Mouse (Mus musculus) thymus, adult 2 months (tissue): ENCODE measurements at regions not wholly inside any gene's neighbourhood (a gene's known extent, or its start where the extent isn't known, plus 50 kb on each side); places are given as distances from the start of the nearest gene placed in this dataset.

Experiments used
- CTCF ChIP-seq: fragments of 200-500 bp; IDR thresholded peaks from 2 replicates; pipeline ENCODE4 v1.5.1; 2012; ENCODE audit warnings: mild to moderate bottlenecking, control low read depth, low read length, moderate library complexity, borderline replicate concordance; ENCODE audit not compliant: control insufficient read depth, poor library complexity, insufficient read depth; ENCODE audit errors: extremely low read depth
- POLR2A ChIP-seq: fragments of 200-500 bp; IDR thresholded peaks from 2 replicates; pipeline ENCODE4 v1.6.1; 2012; ENCODE audit warnings: mild to moderate bottlenecking, low read length, control low read depth, moderate library complexity; ENCODE audit not compliant: control insufficient read depth, poor library complexity, insufficient read depth; ENCODE audit errors: extremely low read depth

DNA sequence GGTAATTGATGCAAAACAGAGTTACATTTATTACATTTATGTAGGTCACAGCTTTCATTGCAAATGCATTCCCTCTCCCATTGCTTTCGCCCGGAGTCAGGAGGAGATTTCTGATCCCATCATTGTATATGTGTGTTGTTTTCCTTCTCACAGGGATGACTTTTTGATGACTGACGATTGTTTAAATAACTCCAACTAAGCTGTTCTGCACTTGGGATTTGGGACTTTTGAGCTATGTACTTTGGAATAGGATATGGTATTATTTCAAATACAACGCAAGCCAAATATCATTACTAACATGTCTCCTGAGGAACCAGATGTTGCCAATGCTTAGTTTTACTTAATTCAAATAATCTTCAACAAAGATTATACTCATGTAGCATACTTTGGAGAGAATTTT is 269.8 kb upstream of the Klf4 start:
- TF ChIP-seq CTCF (no peak), POLR2A (no peak)
